Mouse (Mus musculus): ENCODE data around the gene Gm13539. TPM values are rescaled to one million over a fixed set of nuclear protein-coding genes. Genes with fewer than 3 reads are reported as not detected.
"Not testable (repeated sequence)": the region's sequence is repeated elsewhere in the genome, so short reads cannot be mapped to it uniquely, and the experiment has no call there.

Gene Gm13539
- total RNA-seq (2021): not detected in 2 replicates
- long read RNA-seq, experiment 1: 0 reads
- long read RNA-seq, experiment 2: 0 reads

DNA sequence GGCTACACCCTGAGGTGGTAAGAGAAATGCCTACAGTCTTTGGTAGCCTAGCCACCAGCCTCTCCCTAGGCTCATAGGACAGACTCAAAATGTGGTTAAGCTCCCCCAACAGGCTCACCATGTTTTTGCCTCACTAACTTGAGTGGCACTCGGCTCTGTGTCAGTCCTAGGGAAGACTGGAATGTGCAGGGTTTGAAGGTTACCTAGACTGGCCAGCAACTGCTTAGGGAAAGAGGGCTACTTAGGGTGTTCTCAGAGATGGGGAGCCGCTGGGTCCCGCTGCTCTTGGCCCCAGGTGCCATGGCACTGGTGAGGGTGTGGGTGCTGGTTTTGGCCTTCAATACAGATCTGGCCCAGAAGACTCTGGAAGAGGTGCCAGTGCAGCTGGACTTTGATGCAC lies at the start of gene Gm13539:
Gene Gm13539, plus strand, starts transcription at position 301 of the 400 bp plus-strand sequence.
- DNase-seq: no peak

DNA sequence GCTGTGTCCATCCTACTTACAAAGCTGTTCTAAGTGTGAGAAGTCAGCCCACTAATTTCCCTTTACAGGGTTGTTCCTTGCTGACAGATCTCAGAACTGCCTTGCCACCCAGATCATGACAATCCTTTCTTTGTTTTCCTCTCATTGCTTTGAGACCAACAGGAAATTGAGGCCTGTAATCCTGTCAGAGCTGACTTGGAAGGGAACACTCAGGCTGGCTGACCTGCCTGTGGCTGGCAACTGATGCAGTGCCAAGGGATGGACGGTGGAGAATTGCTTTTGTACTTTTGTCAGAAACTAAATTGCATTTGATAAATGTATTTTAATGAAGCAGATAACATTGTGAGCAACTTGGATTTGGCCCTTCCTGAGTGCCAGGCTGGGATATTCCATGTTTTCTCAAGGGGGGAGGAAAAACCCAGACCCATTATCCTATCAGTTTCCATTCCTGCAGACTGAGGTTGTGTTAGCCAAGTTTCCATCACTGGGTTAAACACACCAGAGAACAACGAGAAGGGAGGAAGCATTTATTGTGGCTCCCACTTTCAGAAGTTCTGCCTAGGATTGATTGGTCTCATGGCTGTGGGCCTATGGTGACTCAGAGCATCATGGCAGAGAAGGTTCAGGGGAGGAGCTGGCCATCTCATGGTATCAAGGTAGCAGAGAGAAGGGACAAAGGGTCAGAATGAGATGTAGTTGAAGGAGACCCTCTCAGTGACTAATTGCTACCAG lies 48.7 kb upstream of the Gm13539 start:
- no peak for DNase-seq

DNA sequence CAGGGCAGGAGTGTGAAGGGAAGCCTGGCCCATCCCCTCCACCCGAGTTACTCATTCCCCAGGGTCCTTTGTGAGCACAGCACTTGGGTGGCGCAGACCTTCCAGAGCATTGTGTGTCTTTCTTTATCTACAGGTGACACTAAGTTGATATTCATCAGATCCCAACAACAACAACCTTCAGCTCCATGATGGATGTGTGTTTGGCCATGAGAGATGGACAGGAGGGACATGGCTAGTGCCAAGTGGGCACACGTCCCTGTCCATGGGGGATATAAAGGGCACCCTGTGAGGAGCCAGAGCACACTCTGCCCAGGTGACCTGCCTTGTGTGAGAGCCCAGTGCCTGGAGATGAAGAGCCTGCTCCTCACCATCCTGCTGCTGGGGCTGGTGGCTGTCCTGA lies 45.3 kb upstream of the Gm13539 start, which contains the start of gene Obp2b:
Gene Obp2b, plus strand, starts transcription at position 301 of the 400 bp plus-strand sequence.
- not testable (repeated sequence) for DNase-seq

DNA sequence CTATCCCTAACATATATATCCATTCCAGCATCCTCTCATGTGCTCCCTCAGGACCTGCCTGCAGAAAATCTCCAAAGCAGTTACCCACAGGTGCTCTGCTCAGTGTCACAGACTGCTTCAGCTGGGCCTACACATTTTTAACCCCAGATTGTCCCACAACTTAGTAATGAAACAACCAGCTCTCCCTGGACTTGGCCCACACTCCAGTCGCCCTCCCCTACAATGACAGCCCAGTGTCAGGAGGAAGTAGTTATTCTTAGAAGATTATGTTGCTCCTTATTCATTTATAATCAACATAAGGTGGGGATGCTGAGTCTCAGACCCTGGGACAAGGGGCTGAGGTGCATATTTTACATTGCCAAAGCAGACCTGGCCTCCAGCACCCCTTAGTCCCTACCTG lies 40.4 kb upstream of the Gm13539 start:
- DNase-seq: no peak

DNA sequence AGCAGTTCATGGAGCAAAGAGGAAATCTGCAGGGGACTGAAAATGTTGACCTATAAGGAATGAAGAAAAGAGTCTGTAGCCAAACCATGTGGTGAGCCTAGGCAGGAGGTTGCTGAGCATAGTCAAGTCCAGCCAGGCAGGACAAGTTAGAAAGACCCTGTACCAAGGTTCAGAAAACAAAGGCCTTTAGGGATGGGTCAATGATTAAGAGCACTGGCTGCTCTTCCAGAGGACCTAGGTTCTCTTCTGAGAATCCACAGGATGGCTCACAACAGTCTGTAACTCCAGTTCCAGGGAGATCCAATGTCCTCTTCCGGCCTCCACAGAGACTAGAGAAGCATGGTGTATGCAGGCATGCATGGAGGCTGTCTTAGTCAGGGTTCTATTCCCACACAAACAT lies 27.9 kb upstream of the Gm13539 start:
- no peak for DNase-seq

DNA sequence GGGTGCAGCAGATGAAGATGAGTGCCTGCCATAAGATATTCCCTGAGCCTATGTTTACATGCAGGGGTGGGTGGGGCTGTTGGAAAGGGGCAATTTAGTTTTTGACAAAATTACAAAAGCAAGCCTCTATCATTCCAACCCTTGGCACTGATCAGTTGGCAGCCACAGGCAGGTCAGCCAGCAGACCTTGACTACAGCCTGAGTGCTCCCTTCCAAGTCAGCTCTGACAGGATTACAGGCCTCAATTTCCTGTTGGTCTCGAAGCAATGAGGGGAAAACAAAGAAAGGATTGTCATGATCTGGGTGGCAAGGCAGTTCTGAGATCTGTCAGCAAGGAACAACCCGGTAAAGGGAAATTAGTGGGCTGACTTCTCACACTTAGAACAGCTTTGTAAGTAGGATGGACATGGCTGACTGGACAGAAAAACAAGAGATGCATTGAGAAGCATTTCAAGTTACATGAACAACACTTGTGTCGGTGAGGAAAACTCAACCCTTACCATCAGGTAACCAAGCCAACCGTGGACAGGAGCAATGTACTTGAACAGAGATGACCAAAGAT lies 23.9 kb upstream of the Gm13539 start:
- no peak for DNase-seq

DNA sequence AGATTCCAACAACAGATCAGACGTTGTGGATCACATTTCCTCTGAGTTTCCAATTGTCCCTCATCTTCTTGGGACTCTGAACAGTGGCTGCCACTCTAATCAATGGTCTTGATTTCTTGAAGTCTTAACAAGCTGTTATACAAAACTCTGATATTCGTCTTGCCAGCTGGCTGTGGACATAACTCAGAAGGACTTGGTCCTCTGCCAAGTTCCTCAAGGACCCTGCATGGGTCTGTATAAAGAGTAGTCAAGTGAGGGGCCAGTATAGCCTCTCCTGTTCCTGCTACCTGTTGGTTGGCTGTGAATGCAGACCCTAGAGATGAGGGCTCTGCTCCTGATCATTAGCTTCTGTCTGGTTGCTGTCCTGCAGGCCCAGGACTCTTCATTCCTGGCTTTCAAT lies 16.8 kb upstream of the Gm13539 start, which contains the start of gene Lcn3:
Gene Lcn3, plus strand, starts transcription at position 301 of the 400 bp plus-strand sequence.
- no peak for DNase-seq

DNA sequence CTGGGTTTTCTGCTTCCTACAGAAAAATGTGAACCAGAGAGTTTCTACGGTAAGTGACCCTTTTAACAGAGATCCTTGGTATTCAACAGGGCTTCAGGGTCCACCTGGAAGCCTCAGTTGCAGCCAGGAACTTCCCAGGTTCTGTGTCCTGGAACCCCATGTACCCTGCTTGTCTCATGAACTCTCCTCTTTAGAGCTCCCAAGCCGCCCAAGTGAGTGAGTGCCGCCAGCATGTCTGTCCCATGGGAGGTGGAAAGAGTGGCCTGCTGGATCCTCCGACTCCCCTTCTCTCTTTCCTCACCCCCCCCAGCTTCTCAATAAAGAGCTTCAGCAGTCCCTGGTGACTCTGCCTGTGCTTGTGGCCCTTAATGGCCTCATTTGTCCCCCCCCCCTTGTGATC lies 14.3 kb upstream of the Gm13539 start:
- no peak for DNase-seq

DNA sequence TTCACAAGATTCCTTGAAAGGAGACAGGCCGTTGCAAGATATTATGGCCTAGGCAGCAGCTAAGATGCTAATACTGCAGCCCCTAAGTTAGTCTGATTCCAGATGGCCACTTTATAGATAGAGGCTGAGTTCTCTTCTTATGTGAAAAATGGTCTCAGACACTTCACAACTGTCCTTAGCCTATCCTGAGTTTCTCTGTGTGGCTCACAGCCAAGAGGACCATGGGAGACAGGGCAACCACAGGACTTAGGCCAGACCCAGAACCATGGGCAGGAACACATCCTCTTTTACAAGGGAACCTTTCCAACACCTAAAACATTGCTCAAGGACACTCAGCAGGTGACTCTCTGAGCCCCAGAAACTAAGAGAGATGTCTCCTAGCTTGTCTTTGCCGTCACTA lies 8.6 kb upstream of the Gm13539 start:
- no peak for DNase-seq

DNA sequence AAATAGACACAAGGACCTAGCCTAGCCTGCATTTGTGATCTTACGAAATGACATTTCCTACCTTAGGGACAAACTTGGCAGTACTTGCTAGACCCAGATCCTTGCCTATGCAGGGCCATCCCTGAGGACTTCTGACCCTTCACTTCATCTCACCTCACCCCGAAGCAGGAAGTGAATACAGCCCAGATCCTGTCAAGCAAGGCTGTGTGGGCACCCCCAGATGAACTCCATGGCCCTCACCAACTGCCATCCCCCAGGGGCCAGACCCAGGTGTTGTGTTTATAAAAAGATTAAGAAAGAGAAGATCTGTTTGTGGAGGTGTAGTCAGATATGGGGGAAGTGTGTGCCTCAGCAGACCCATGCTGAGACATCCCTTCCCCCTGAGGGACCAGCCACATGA lies 7.4 kb upstream of the Gm13539 start:
- DNase-seq: no peak

DNA sequence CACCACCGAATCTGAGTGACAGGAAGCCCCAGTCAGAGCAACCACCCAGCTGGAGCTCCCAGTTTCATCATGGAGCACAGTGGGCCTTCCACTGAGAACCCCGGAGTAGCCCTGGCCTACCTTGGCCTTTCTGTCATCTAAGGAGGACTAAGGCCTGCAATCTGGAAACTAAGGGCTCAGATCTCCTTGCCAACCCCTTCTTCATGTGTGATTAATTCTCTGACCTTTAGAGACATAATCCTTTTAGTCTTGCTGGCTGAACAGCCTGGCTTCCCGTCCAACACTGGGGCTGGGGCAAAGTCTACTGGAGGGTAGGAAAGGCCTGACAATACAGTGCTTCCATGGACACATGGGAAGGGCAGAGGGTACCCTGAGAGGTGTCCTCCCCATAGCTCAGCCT lies 6.1 kb upstream of the Gm13539 start:
- peak; percentile 49 for DNase-seq

DNA sequence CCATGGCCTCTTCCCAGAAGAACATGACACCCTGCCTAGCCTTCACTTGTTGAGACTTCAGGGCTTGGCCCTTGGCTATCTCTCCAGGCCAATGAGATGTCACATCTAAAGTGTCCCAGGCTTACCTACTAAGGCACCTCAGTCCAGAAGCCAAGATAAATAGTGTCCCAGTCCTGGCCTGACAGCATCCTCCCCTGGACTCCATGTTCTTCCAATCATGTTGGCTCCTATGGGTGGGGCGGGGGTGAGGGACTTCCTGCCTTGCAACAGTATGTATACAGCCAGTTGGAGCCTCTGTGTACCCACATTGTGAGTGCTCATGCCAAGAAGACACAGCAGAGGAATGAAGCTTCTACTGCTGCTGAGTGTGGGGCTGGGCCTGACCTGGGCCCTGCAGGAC lies 5.3 kb upstream of the Gm13539 start, which contains the start of gene Lcn11:
Gene Lcn11, plus strand, starts transcription at position 301 of the 400 bp plus-strand sequence.
- no peak for DNase-seq

DNA sequence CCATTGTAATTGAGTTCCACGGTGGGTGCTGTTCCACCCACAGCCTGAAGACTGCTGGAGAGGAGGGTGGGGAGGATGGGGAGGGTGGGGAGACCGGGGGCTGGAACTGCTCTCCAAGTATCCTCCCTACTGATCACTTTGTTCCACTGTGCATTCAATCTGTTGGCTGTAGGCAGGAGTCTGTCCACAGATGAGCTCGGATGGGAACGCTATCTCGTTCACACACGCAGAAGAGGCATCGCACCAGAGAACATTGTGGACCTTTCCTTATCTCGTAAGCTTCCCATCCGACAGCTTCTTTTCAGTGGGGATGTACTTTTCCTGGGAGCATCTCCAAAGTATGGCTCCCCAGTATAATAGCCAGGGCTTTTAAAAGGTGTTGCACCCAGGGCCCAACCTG lies 3.0 kb upstream of the Gm13539 start:
- no peak for DNase-seq

DNA sequence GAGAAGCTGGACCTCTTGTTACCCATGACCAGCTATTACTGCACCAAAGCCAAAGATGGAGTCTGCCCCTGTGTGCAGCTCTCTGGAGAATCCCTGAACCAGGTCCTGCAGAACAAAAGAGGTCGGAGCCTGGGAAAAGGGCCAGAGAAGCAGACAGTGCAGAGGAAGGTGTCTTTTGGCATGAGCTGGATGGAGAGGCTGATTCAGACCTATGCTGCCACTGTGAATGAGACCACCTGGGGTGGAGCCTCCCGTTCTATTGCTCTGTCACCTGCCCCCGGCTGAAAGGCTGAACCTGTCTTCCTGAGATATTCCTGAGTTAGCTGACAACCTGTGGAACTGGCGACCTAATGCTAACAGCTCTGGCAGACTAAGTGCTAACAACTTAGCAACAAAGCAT lies 1.1 kb upstream of the Gm13539 start:
- DNase-seq: no peak

DNA sequence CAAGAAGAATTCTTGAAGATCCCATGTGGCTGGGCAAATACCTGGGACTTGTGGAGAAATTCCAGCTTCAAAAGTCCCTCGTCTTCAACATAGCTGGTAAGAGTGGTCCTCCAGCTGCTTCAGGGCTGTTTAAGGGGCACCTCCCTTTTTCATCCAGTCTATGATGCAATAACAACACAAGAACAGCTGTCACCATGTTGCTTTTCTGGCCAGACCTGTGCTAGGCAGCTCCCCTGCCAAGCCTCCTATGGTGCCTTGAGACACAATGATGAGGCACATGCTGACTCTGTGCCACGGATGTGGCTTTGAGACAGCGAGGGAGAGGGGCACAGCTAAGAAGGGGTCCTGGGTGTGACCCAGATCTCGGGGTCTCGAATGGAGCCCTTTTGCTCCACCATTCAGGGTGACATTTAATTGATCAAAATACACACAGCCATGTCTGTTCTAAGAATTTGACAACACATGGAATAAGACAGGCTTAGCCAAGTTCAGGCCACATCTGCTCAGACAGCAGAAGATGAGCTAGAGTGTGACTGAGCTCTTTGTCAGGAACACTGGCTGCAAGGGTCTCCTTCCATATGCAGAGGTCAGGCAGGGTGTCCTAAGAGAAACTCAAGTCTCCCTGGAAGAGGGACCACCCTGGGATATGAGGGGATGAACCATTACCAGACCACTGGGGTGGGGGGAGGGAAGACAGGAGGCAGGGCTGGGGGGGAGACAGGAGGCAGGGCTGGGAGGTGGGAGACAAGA lies 3.7 kb downstream of the Gm13539 start:
- DNase-seq: no peak

DNA sequence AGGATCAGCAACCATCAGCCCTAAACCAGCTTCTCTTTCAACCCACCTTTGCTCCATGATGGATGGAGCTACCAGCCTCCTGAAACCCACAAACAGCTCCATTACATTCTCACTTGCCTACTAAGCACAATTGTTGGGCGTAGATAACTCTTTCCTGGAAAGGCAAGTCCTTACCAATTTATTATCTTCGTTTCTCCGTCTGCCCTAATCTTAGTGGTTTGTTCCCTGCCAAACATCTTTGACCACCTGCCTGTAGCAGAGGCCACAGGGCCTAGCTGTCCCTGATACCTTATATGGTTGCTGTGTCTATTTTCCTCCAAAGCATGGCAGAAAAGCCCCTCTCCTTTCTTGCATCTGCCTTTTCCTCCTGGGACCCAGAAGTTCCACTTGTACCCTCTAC lies 7.0 kb downstream of the Gm13539 start:
- DNase-seq: no peak

DNA sequence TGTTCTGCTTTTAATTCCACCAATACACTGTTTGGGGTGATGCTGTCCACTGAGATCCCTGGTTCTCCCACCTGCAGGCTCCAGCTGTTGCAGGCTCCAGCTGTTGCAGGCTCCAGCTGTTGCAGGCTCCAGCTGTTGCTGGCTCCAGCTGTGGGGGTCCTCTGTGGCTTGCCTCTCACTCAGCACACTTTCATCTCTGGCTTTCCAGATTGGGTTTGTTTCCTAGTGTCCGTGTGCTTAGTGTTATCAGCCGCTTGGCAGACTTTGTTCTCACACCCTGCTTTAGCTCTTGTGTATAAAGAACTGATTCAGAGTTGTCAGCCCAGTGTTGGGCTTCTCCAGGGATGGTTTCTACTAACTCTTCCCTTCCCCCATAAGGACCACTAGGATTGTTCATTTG lies 15.6 kb downstream of the Gm13539 start:
- no peak for DNase-seq

DNA sequence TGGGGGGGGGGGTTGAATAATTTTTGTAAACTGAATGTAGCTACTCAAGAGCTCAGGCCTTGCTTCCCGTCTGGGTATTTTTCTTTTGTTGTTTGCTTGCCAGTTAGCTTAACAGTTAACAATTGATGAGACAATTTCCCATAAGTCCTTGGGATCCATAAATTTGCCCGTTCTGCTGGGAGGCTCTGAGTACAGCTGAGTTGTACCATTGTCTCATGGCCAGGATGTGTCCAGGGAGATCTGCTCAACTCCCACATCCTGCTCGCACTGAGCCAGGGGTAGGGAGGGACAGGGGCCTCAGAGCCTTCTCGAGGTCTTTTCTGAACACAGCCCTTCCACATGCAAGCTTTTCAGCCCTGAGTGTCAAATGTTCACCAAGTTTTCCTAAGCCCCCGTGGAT lies 16.0 kb downstream of the Gm13539 start:
- no peak for DNase-seq

DNA sequence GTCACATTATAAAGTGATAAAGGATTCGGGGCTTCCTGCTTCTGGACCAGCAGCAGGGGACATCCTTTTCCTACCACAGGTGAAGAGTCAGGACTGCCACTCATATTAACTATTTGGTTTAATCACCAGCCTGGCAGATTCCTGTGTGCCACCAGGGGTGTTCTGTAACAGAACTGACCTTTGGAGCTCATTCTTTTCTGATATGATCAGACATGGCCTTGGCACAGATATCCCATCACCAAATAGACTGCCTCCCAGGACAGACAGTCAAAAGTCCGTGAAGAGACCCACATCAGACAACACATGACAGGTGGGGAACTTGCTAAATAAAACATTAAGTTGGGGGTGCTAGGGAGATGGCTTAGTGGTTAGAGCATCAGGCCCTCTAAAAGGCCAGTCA lies 29.7 kb downstream of the Gm13539 start:
- no peak for DNase-seq

DNA sequence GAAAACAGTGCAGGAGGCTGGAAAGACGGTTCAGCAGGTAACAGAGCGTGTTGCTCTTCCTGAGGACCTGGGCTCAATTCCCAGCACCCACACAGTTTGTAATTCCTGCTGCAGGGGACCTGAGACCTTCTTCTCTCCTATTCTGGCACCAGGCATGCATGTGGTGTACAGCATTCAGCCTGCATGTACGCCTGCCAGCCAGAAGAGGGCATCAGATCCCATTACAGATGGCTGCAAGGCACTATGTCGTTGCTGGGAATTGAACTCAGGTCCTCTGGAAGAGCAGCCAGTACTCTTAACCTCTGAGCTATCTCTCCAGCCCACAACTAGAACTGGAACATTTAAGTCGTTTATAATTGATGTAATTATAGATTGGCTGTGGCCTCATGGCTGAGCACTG lies 31.3 kb downstream of the Gm13539 start:
- no peak for DNase-seq

DNA sequence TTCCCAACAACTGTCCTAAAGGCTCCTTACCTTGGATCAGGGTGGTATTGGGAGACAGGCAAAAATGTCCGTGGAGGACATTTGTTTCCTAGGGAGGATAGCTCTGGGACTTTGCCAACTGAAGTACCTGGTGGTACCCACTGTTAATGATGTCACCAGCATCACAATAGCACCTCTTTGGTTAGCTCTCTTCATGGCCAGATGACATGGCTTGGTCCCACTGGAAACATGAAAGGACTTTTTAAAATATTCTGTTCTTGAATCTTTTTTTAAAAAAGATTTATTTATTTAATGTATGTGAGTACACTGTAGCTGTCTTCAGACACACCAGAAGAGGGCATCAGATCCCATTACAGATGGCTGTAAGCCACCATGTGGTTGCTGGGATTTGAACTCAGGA lies 33.7 kb downstream of the Gm13539 start, which contains the start of gene Glt6d1:
Gene Glt6d1, minus strand, starts transcription at position 101 of the 400 bp plus-strand sequence.
- DNase-seq: not testable (repeated sequence)

DNA sequence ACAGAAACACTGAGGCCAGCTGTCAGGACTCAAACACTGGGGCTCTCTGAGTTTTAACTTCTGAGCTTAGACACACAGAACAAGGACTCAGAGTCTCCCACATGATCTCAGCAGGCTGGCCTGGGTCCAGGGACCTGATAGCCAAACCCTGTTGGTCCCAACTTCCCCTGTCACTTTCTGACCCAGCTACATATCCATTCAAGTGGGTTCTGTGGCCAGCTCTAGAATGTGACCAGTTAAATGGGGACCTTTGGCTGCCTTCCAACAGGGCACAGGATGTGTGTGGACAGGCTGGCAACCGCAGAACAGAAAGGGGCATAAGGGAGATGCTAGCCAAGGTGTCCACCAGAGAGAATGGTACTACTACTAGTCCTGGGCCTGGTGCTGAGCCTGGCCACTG lies 40.7 kb downstream of the Gm13539 start, which contains the start of gene Lcn9:
Gene Lcn9, plus strand, starts transcription at position 348 of the 400 bp plus-strand sequence.
- peak; percentile 14 for DNase-seq

DNA sequence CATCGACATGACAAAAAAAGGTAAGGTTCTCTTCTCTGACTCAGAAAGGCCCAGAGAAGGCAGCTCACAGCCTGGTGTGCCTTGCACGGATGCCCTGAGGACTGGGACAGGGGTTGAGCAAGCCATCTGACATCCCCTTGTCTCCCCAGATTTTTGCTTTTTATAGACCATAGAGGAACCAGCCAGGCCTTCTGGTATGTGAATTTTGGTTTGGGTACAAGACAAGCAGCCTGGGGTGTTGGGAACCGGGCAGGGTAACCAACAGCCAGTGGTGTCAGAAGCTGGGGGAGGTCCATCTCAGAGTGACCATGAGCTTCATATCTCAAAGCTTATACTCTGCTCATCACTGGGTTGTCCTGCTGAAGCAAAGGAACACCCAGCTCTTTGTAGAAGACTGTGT lies 42.7 kb downstream of the Gm13539 start:
- DNase-seq: no peak

Measured in adrenal gland, postnatal 14 days (tissue).